Mouse (Mus musculus): ENCODE measurements around the gene Ssx2ip.

DNA sequence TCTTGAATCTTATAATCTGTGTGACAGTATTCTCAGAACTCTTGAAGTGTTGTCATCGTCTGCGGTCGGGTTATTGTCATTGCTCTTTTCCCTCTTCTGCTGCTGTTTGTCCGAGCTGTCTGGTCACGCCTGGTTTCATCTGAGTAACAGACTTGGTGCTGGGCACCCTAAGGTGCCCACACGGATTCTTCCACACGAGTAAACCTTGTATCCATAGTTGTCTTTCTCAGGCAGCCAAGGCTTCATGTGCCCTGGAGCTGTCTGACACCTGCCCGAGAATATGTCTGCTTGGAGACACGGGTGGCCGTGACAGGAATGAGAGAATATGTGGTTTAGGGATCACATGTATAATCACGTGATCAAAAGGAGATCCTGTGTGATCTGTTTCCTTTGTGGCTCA is 31.1 kb downstream of the Ssx2ip start:
- TF ChIP-seq CTCF (IDR thresholded peaks at IDR 0.05; ENCODE audit: insufficient read depth, low read depth, low read length) (no peak), POLR2A (IDR thresholded peaks at IDR 0.05; ENCODE audit: insufficient read depth, low read depth, low read length) (no peak)
